Mouse (Mus musculus): ENCODE results near the gene Slc30a7.

Gene Slc30a7

DNA sequence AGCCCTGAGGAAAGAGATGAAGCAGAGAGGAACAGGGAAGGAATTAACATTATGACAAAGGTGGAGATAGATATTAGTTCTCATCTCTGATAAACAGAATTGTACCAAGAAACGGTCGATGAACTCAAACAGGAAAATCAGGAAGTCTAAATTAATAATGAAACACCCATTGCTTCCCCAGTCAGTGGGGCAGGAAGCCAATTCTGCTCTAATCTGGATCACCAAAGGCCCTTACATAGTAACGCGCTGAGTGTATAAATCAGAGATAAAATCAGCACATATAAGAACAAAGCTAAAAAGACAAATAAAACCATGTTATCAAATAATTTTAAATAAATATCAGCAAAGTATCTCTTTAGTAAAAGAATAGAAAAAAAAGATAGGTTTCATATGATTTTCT is 15.1 kb downstream of the Slc30a7 start:
- no peak for DNase-seq (ENCODE audit: extremely low spot score, low spot score)

DNA sequence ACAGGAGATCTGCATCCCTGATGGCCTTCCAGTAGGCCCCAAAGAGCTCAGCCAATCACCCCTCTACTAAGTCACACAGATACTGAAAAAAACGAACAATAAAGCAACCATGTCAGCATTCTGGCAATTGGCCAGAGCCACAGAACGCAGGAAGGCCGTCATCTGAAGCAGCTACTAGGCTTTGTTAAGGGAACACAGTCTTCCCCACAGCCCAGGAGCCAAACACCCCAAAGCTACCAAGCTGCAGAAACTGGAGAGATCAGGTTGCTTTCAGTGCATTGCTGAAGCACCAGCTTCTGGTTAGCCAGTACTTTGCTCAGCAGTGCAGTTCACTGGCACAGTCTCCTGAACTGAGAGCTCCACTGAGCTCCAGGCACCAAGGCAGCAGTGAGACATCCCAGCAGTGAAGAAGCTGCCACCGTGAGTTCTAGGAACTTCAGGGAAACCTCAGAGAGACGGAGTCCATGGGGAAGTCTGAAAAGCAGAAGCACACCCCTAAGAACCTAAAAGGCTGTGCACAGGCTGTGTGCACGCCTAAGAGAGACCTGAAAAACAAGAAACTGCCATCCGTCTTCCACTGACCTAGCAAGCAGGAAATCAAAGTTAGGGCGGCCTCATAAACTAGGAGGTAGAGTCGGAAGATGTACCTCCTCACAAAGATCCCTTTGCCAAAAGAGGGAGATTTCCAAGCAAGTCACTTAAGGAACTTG is 21.9 kb downstream of the Slc30a7 start:
- no peak for DNase-seq (ENCODE audit: extremely low spot score, low spot score)

DNA sequence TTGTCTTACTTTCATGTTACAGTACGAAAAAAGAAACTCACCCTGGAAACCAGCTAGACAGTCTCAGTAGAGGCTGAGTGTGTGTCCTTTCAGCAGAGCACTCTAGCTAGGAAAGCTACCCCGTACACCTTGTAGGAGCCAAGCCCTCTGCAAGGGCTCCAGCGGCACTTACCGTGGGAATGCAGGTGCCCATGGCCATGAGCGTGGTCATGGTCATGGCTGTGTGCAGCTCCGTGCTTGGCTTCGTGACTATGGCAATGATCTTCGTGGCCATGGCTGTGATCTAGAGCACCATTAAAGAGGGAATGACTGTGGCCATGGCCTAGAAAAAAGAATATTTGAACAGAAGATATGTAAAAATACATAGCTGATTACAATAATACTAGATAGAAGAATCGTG is 22.6 kb downstream of the Slc30a7 start:
- no peak for DNase-seq (ENCODE audit: extremely low spot score, low spot score)

DNA sequence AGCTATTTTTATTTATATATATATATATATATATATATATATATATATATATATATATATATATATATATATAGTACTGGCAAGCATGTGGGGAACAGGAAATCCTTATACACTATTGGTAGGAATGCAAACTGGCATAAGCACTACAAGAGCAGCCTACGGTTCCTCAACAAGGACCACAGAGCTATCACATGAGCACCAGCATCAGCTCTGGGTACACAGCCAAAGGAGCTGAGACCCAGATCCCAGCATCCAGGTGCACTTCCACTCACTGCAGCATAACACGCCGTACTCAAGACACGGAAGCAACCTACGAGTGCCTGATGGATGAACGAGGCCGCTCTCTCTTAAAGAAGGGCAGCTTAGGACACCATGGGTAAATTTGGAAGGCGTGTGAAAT is 24.0 kb downstream of the Slc30a7 start:
- no peak for DNase-seq (ENCODE audit: extremely low spot score, low spot score)

DNA sequence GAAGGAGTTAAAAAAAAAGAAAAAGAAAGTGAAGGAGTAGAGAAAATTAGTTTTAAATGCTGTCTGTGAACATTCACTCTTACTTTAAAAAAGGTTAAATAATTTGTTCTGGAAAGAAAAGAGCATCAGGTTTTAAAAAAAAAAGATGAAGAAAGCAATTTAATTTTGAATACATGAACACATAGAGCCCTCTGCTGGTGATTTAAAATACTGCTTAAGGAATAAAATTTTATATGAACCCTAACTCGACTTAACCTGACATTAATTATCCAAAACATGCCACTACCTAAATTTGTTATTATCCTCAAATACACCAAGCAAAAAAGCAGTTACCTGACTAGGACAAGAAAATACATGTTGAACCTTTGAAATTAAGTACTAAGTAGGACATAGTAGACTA is 28.2 kb downstream of the Slc30a7 start:
- DNase-seq (ENCODE audit: extremely low spot score, low spot score), result no peak

DNA sequence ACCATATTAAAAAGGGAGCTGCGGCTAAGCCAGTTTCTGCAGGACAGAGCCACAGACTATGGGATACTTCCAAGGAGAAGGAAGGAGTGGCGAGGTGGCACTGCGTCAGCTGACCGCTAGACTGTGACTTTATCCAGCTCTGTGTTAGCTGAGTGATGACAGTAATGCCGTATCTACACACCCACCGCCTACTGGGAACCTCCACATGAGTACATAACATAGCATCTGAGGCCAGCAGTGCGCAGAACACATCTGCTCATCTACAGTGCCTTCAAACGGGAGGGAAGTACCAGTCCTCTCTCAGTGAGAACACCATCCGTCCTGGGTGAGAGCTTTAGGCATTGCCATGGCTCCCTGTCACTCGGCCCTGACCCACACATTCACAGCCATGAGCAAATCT is 32.2 kb downstream of the Slc30a7 start:
- DNase-seq (ENCODE audit: extremely low spot score, low spot score), result no peak

DNA sequence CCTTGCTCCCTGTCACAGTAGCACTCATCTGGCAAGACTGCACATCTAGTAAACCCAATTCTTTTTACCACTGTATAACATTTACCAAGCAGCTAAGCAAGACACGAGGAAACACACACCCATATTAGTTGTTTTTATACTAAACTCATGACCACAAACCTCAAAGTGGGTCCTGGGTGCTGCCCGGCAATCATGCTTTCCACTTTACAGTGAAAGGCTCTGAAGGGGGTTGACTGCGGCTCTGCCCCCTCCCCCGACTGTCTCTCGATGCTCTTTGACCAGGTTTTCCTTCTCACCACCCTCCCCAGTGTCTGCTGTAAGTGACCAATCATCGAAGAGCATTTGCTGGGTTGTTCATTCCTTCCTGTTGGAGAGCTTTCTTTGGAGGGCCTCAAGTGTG is 33.0 kb downstream of the Slc30a7 start:
- DNase-seq (ENCODE audit: extremely low spot score, low spot score), result no peak

DNA sequence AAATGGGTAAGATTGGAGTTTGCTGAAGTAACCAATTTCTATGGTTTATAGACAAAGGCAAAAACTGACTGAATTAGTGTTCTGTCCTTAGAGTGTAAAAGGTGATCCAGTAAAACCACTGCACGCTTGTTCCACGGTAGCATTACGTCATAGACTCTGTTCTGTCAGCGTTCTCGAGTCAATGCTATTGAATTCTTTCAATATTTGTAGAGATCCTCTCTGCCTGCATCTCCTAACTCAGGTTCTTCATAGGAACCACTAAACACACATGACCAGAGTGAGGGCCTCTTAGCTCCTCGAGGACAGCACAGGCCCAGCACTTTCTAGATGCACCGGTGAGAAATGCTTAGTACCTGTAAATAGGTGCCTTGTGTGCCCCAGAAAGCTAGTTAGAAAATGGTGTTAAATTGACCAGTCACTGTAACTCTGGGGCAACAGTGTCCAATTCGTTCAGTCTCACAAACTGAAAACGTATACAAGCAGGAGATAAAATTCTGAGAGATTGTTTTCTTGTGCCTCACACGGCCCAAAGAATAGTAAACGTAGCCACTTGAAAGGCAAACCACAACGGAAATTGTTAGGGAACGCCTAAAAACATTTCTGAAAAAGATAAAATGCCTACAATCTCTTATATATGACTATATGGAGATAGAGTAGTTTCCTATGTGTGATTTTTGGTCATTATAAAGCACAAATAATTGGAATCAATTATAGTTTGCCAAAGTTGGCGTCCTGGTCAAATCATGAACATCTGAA is 35.1 kb downstream of the Slc30a7 start:
- no peak for DNase-seq (ENCODE audit: extremely low spot score, low spot score)

DNA sequence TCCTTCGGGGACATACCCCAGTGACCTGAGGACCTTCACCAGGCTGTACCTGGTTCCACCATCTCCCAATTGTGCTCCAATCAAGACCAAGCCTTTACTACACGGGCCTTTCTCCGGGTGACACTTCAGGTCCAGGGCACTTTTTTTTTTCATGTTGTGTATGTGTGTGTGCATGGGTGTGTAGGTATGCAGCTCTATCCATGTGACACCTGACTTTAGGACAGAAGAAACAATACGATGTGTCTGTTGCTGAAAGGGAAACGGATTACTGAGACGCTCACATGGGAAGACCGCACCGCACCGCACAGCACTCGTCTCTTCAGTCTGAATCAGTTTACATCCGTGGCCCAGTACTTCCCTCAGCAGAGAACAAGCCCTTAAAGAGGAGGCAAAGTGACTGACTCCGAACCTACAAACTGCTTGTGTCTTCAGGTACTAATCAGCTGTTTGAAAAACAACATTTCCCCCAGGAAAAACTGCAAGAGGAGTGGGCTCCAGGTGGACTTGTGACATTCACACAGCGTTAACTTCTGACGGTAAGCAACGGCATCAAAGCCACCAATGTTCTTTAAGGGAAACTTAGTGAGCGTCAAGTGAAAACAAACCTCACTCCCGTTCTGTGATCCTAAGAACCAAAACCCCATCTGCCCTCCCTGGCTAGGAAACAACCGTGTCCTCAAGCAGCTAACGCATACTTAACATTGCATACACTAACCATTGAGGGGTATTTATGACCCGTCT is 36.0 kb downstream of the Slc30a7 start:
- no peak for DNase-seq (ENCODE audit: extremely low spot score, low spot score)

DNA sequence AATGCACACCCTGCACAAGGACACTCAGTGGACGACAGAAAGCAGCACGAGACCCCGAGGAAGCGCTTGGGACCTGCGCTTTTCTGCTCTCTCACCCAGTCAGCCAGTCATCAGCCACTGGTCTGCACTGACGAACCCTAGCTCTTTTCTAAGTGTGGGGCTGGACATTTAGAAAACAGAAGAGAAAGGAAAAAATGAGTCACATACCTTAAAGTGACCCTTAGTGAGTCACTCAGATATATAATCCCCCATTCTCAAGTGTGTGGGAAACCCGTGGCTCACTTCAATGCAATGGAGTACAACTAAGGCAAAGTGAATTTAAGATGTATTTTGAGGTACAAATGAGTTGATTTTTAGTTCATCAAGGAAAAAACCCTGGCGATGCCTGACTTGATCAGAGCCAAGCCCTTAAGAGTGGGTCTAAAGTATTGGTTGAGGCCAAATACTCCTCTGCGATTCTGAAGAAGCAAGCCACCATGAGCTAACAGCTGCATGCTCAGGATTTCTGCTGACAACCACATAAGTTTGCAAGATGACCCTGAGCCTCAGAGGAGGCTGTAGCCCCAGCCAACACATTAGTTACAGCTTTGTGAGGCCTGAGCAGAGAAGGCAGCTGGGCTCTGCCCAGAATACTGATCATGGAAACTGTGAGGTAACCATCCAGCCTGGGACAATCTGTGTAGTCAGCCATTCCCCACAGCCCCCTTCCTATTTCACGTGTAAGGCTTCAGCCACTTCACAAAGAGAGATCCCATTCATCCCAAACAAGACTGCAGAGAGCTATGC is 38.3 kb downstream of the Slc30a7 start:
- no peak for DNase-seq (ENCODE audit: extremely low spot score, low spot score)

DNA sequence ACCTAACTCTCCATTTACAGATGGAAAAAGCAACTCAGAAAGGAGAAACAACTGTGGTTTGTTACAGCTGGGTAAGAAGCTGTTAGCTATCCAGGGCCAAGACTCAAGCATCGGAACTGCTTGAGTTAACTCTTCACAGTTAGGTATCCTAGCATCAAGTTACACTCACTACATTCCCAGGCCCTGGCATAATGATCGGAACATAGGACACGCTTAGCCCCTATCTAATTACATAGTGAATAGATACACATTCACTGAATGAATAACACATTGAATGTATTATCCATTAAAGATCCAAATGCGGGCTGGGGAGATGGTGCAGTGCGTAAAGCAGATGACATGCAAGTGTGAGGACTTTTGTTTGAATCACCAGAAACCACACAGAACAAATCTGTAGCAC is 43.1 kb downstream of the Slc30a7 start:
- DNase-seq (ENCODE audit: extremely low spot score, low spot score), result no peak

DNA sequence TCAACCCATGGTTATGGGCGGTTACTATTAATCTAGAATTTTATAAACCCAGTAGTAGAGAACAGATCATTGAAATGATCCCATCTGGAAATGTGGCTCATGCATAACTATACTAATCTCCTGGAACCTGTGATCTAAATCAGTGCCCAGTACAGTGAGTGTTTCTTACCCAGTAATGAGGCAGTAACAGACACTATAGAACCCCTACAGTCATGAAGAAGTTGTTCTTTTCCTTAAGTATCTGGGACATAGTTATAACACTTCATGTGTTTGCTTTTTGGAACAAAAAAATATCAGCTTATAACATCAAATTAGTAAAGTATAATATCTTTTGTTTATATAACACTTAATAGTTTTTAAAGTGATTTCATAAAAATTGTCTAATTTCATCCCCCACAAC is 43.6 kb downstream of the Slc30a7 start:
- DNase-seq (ENCODE audit: extremely low spot score, low spot score), result no peak

DNA sequence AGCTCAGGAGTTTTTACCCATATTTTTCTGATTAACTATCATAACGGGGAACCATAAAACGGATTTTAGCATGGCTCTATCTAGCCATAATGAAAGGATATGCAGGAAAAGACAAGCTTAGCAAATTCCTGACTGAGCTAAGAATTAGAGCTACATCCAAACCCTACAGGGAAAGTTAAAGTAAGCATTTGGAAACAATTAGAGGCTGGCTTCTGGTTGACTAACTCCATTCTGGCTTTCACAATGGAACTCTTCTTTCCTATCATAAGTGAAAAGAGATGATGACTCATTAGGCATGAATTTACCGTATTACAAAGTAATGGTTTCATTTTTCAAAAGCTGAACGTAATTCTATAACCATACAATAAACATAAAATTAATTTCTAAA is 45.2 kb downstream of the Slc30a7 start:
- DNase-seq (ENCODE audit: extremely low spot score, low spot score), result no peak

DNA sequence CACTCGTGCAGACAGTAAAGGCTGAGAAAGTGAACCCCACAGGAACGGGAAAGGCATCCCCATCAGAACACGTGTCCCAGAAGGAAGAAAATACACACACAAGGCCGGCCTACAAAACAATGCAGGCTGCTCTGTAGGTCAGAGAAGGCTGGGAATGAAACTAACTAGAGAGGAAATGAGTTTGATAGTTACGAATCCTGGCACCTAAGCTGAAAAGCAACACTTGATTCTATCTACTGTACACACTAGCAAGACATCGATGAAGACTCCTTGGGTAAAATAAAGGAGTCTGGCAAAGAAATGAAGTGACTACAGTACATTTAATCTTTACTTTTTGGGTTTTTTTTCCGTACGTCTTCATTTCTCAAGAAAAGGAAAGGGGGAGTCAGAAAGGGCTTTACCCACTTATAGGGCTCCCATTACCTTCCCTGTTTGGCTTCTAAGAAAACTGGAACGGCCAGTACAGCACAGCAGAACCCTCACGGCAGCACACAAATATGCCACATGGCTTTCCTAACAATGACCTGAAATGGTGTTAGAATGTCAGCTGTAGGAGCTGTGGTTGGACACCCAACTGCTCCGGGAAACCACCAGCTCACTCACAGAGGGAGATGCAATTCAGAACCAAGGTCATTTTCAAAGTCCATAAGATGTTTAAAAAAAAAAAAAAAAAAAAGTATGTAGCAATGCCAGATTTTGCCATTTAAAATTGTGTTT is 45.7 kb downstream of the Slc30a7 start:
- no peak for DNase-seq (ENCODE audit: extremely low spot score, low spot score)

DNA sequence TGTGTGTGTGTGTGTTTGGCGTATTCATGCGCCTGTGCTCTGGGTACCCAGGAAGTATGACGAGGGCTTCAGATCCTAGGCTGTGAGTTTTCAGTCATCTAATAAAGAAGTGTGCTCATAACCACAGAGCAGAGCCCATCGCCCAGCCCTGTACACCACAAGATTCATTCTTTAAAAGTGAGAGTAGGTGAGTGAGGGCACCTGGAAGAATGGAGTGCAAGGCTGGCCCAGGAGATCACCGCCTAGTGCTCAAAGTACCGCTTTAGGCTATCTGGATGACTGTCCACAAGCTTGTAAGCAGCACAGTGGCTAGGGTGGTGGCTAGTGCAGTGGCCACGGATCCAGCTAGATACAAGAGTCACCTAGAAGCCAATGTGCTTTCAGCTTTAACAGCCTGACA is 50.0 kb downstream of the Slc30a7 start:
- DNase-seq (ENCODE audit: extremely low spot score, low spot score), result no peak

DNA sequence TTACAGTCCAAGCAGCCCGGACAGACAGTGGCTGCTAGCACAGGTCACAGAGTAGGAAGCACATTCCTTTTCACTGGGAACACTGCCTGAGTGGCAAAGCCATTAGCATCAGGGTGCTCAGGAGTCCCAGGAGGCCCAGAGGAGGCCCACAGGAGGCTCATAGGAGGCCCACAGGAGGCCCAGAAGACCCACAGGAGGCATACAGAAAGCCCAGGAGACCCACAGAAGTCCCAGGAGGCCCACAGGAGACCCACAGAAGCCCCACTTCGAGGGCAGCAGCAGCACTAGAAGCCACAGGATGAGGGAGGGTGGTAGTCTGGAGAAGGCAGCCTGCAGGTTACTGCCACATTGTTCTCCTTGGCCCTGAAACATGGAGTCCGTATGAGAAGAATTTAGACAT is 54.1 kb downstream of the Slc30a7 start:
- DNase-seq (ENCODE audit: extremely low spot score, low spot score), result no peak

DNA sequence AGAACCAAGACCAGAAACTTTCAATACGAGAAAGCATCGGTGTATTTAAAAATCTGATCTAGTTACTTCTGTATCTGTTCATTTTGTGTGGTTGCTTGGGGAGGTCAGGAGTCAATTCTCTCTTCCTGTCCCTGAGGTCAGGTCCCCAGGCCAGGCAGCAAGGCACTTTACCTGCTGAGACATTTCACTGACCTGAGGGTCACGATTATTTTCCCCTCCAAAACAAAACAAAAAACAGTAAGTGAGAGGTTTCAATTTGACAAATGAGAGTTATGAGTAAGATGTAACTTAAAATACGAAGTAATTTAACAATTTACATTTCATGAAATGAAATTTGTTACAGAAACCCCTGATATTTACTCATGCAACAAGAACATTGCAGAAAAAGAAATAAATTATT is 54.9 kb downstream of the Slc30a7 start:
- DNase-seq (ENCODE audit: extremely low spot score, low spot score), result no peak

DNA sequence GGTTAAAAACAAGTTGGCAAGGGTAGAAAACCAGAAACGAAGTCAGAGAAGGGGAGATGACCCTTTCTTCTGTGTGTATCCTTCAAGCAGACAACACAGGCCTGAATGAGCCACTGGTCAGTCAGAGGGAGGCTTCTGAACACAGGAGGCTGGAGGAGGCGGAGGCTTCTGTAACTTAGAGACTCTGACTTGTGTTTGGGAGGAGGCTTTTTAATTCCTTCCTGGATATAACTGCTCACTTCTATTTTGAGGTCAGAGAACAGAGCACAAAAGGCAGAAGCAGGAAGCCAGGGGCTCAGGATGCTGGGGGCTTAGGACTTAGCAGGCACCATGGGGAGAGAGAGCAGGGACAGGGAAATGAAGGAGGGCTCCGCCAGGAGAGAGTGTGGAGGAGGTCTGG is 56.0 kb downstream of the Slc30a7 start:
- DNase-seq (ENCODE audit: extremely low spot score, low spot score), result no peak

DNA sequence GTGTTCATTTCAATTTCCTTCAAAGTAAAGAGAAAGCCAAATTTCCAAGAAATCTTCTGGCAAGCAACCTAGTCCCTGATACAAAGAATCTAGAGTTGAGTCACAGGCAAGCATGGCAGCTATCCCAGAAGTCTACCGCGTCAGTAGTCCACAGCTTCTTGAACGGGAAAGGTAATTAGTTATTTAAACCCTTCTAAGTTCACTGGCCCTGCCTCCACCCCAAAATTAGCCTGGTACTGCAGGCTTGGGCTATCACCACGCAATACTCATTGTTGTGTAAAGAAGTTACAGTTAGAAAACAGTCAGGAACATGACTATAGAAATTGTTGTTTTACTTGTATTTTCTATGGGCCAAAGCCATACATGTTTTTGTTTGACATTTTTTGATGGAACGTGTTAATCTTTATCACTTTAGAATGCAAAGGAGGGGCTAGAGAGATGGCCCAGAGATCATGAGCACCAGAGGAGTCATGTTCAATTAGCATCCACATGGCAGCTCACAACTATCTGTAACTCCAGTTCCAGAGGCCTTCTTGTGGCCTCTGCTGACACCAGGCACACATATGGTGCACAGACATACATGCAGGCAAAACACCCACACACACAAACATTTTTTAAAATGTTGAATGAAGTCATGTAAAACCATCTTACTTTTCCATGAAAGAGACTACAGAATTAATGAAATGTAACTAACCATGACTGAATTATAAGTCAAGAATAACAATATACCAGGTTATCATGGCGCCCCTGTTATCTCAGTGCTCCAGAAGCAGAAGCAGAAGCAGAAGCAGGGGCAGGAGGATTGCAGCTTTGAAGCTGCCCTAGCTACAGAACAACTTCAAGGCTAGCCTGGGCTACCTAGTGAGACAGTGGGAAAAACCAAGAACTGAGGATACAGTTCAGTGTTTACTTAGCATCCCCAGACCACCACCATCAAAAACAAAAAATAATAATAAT is 57.0 kb downstream of the Slc30a7 start:
- no peak for DNase-seq (ENCODE audit: extremely low spot score, low spot score)
